Mouse (Mus musculus): ENCODE measurements around the gene Narfl. TPM values are rescaled to one million over a fixed set of nuclear protein-coding genes. Genes with fewer than 3 reads are reported as not detected.
"Not testable (repeated sequence)": the region's sequence is repeated elsewhere in the genome, so short reads cannot be mapped to it uniquely, and the experiment has no call there.

Narfl gene
- polyA plus RNA-seq, 1 experiment from 2014 or later: 33.3 TPM

DNA sequence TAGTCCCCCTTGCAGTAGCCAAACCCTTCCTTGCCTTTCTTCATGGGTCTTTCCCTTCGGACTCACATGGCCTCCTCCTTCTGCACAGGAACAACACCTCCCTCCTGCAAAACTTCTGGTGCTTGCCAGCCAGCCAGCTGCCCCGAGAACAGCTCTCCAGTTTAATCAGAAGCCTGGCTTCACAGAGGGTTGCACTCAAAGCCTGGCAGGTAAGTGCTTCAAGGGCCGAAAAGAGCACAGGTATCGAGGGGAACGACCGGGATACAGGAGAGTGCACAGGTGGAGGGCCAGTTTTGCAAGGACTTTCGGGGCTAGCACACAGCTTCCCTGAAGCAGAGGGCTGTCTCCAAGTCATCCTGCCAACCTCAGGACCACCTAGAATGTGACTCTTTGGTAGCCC is 34.7 kb upstream of the Narfl start:
- DNase-seq (no peak), ATAC-seq (ENCODE audit: low FRiP score, low TSS enrichment) (no peak)
- Histone ChIP-seq H3K36me3 (ENCODE audit: control insufficient read depth, insufficient read depth, low read length) (no peaks in the 10 kb centered on the region), H3K4me1 (ENCODE audit: control insufficient read depth, insufficient read depth, low read length) (no peaks in the 10 kb centered on the region), H3K4me3 (replicated peaks; ENCODE audit: low read depth, low read length) (no peak overlapping the region), H3K9me3 (ENCODE audit: control insufficient read depth, low read length) (no peaks in the 10 kb centered on the region), H3K9ac (replicated peaks; ENCODE audit: low read length) (no peak overlapping the region), H3K27ac (replicated peaks; ENCODE audit: low read depth, low read length) (no peak overlapping the region), H3K27me3 (ENCODE audit: control insufficient read depth, insufficient read depth, low read length) (no peaks in the 10 kb centered on the region), H3K4me2 (ENCODE audit: low read length) (no peak overlapping the region)
- 81% methylated on average over 7 of the region's 7 CpGs for WGBS

GRCm38 (mm10) chr17:25741471-25741870 is 32.1 kb upstream of the Narfl start:
- not testable (repeated sequence) for H3K4me1 ChIP-seq (ENCODE audit: control insufficient read depth, insufficient read depth, low read length); H3K27me3 ChIP-seq (ENCODE audit: control insufficient read depth, insufficient read depth, low read length); H3K4me3 ChIP-seq (replicated peaks; ENCODE audit: low read depth, low read length); H3K27ac ChIP-seq (replicated peaks; ENCODE audit: low read depth, low read length); H3K4me2 ChIP-seq (ENCODE audit: low read length); H3K9me3 ChIP-seq (ENCODE audit: control insufficient read depth, low read length); DNase-seq; ATAC-seq (ENCODE audit: low FRiP score, low TSS enrichment); H3K36me3 ChIP-seq (ENCODE audit: control insufficient read depth, insufficient read depth, low read length); H3K9ac ChIP-seq (replicated peaks; ENCODE audit: low read length)
- 67% methylated on average over 12 of the region's 12 CpGs for WGBS

DNA sequence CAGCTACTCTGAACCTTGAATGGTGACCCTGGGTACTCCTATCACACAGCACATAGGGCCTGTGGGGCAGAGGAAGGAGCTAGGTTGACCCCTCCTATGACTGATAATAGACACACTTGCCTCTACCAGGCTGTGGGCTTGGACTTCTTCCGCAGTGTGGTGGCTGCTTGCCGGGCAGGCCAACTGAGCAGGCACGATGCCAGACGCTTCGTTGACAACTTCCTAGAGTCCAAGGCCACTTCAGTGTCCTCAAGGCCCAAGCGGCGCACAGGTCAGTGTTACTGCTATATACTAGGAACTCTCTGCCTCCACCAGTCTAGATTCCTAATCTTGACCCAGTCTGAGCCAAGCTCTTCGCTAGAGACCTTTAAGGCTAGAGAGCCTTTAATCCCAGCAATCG is 29.7 kb upstream of the Narfl start:
- no peak overlapping the region for H3K9ac ChIP-seq (replicated peaks; ENCODE audit: low read length)
- WGBS: 92% methylated on average over 9 of the region's 9 CpGs
- H3K4me1 ChIP-seq (ENCODE audit: control insufficient read depth, insufficient read depth, low read length): no peaks in the 10 kb centered on the region
- H3K4me2 ChIP-seq (ENCODE audit: low read length): no peak overlapping the region
- no peaks in the 10 kb centered on the region for H3K27me3 ChIP-seq (ENCODE audit: control insufficient read depth, insufficient read depth, low read length)
- no peaks in the 10 kb centered on the region for H3K36me3 ChIP-seq (ENCODE audit: control insufficient read depth, insufficient read depth, low read length)
- H3K9me3 ChIP-seq (ENCODE audit: control insufficient read depth, low read length): no peaks in the 10 kb centered on the region
- no peak overlapping the region for H3K4me3 ChIP-seq (replicated peaks; ENCODE audit: low read depth, low read length)
- ATAC-seq (ENCODE audit: low FRiP score, low TSS enrichment) (no peak), DNase-seq (no peak)
- H3K27ac ChIP-seq (replicated peaks; ENCODE audit: low read depth, low read length): no peak overlapping the region

DNA sequence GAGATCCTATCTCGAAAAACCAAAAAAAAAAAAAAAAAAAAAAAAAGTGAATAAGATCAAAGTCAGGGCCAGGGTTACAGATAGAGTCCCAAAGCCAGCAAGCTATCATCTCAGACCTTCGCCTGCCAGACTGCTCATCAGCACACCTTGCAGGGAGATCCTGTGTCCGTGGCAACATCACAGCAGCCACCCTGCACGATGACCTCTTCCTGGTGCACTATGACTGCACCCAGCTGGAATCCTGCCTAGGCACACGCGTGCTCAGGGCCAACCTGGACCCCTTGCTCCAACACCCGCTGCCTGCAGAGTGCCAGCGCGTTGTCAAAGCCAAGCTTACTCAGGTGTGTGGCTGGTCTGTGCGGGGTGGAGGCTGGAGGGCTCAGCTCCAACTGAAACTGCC is 29.3 kb upstream of the Narfl start:
- Histone ChIP-seq H3K9me3 (ENCODE audit: control insufficient read depth, low read length) (no peaks in the 10 kb centered on the region), H3K36me3 (ENCODE audit: control insufficient read depth, insufficient read depth, low read length) (no peaks in the 10 kb centered on the region), H3K27me3 (ENCODE audit: control insufficient read depth, insufficient read depth, low read length) (no peaks in the 10 kb centered on the region), H3K4me3 (replicated peaks; ENCODE audit: low read depth, low read length) (no peak overlapping the region), H3K4me1 (ENCODE audit: control insufficient read depth, insufficient read depth, low read length) (no peaks in the 10 kb centered on the region), H3K4me2 (ENCODE audit: low read length) (no peak overlapping the region), H3K9ac (replicated peaks; ENCODE audit: low read length) (no peak overlapping the region), H3K27ac (replicated peaks; ENCODE audit: low read depth, low read length) (no peak overlapping the region)
- 78% methylated on average over 10 of the region's 10 CpGs for WGBS
- DNase-seq: no peak
- no peak for ATAC-seq (ENCODE audit: low FRiP score, low TSS enrichment)

GRCm38 (mm10) chr17:25748238-25748637 is 25.3 kb upstream of the Narfl start:
- Histone ChIP-seq H3K4me1 (ENCODE audit: control insufficient read depth, insufficient read depth, low read length) (no peaks in the 10 kb centered on the region), H3K9me3 (ENCODE audit: control insufficient read depth, low read length) (no peaks in the 10 kb centered on the region), H3K9ac (replicated peaks; ENCODE audit: low read length) (no peak overlapping the region), H3K4me2 (ENCODE audit: low read length) (no peak overlapping the region), H3K27me3 (ENCODE audit: control insufficient read depth, insufficient read depth, low read length) (no peaks in the 10 kb centered on the region), H3K36me3 (ENCODE audit: control insufficient read depth, insufficient read depth, low read length) (no peaks in the 10 kb centered on the region), H3K4me3 (replicated peaks; ENCODE audit: low read depth, low read length) (no peak overlapping the region), H3K27ac (replicated peaks; ENCODE audit: low read depth, low read length) (no peak overlapping the region)
- DNase-seq (no peak), ATAC-seq (ENCODE audit: low FRiP score, low TSS enrichment) (no peak)
- 91% methylated on average over 4 of the region's 4 CpGs for WGBS

DNA sequence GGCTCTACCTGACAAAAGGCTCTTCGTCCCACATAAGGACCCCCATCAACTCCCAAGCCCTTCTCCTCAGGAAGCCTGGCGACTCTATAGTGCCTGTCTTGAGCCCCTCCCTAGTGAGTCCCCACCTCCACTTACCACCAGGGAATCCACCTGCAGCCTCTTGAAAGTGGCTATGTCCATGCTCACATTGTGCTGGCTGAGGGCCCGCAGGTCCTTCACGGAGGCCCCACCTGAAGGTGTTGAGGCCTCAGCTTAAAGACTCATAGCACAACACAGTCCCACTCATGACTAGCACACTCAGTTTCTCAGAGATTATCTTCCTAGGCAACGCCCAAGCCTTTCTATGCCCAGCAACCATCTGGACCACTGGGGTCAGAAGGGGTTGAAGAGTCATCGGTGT is 24.3 kb upstream of the Narfl start:
- Histone ChIP-seq H3K4me3 (replicated peaks; ENCODE audit: low read depth, low read length) (no peak overlapping the region), H3K36me3 (ENCODE audit: control insufficient read depth, insufficient read depth, low read length) (no peaks in the 10 kb centered on the region), H3K4me2 (ENCODE audit: low read length) (no peak overlapping the region), H3K9ac (replicated peaks; ENCODE audit: low read length) (no peak overlapping the region), H3K27me3 (ENCODE audit: control insufficient read depth, insufficient read depth, low read length) (no peaks in the 10 kb centered on the region), H3K27ac (replicated peaks; ENCODE audit: low read depth, low read length) (no peak overlapping the region), H3K4me1 (ENCODE audit: control insufficient read depth, insufficient read depth, low read length) (no peaks in the 10 kb centered on the region), H3K9me3 (ENCODE audit: control insufficient read depth, low read length) (no peaks in the 10 kb centered on the region)
- ATAC-seq (ENCODE audit: low FRiP score, low TSS enrichment) (no peak), DNase-seq (no peak)
- WGBS: 85% methylated on average over 6 of the region's 6 CpGs

- peak; percentile 51 for DNase-seq
- Histone ChIP-seq H3K27ac (replicated peaks; ENCODE audit: low read depth, low read length) (no peak overlapping the region), H3K4me1 (ENCODE audit: control insufficient read depth, insufficient read depth, low read length) (no peaks in the 10 kb centered on the region), H3K9me3 (ENCODE audit: control insufficient read depth, low read length) (no peaks in the 10 kb centered on the region), H3K4me2 (ENCODE audit: low read length) (no peak overlapping the region), H3K27me3 (ENCODE audit: control insufficient read depth, insufficient read depth, low read length) (no peaks in the 10 kb centered on the region), H3K9ac (replicated peaks; ENCODE audit: low read length) (no peak overlapping the region), H3K36me3 (ENCODE audit: control insufficient read depth, insufficient read depth, low read length) (no peaks in the 10 kb centered on the region), H3K4me3 (replicated peaks; ENCODE audit: low read depth, low read length) (no peak overlapping the region)
- ATAC-seq (ENCODE audit: low FRiP score, low TSS enrichment): no peak
- WGBS: 61% methylated on average over 5 of the region's 5 CpGs
Observed at GRCm38 (mm10) chr17:25751446-25751845, 22.1 kb upstream of the Narfl start.

DNA sequence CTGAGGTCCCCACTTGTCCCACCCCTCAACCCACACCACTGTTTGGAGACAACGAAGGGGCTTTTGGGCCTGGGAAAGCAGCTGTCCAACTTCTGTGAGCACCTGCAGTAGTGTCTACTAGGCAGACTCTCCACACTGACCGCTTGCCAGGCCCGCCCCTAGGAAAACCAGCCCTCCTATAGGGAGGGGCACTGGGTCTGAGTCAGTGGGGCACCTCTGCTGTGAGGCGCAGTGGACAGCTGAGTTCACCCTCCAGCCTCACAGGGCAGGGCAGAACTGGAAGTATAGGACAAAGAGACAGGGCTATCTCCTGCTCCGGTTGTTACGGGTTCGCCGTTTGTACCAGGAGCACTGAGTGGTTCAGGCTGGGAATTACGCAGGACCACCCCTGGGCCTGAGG is 19.3 kb upstream of the Narfl start, which contains the start of gene Msln:
Msln (minus strand) TSS at position 138 of the 400 bp plus-strand sequence.
- no peaks in the 10 kb centered on the region for H3K36me3 ChIP-seq (ENCODE audit: control insufficient read depth, insufficient read depth, low read length)
- H3K9ac ChIP-seq (replicated peaks; ENCODE audit: low read length): no peak within 1 kb of the TSS
- no peaks in the 10 kb centered on the region for H3K9me3 ChIP-seq (ENCODE audit: control insufficient read depth, low read length)
- no peaks in the 10 kb centered on the region for H3K27me3 ChIP-seq (ENCODE audit: control insufficient read depth, insufficient read depth, low read length)
- H3K4me1 ChIP-seq (ENCODE audit: control insufficient read depth, insufficient read depth, low read length): no peaks in the 10 kb centered on the region
- WGBS: 87% methylated on average over 9 of the region's 9 CpGs
- ATAC-seq (ENCODE audit: low FRiP score, low TSS enrichment): no peak
- DNase-seq: no peak
- H3K27ac ChIP-seq (replicated peaks; ENCODE audit: low read depth, low read length): no peak within 1 kb of the TSS
- H3K4me3 ChIP-seq (replicated peaks; ENCODE audit: low read depth, low read length): no peak within 1 kb of the TSS
- H3K4me2 ChIP-seq (ENCODE audit: low read length): no peak within 1 kb of the TSS

GRCm38 (mm10) chr17:25755086-25755485 is 18.5 kb upstream of the Narfl start:
- Histone ChIP-seq H3K27me3 (ENCODE audit: control insufficient read depth, insufficient read depth, low read length) (no peaks in the 10 kb centered on the region), H3K9me3 (ENCODE audit: control insufficient read depth, low read length) (no peaks in the 10 kb centered on the region), H3K4me3 (replicated peaks; ENCODE audit: low read depth, low read length) (no peak overlapping the region), H3K4me2 (ENCODE audit: low read length) (no peak overlapping the region), H3K4me1 (ENCODE audit: control insufficient read depth, insufficient read depth, low read length) (no peaks in the 10 kb centered on the region), H3K27ac (replicated peaks; ENCODE audit: low read depth, low read length) (no peak overlapping the region), H3K9ac (replicated peaks; ENCODE audit: low read length) (no peak overlapping the region), H3K36me3 (ENCODE audit: control insufficient read depth, insufficient read depth, low read length) (no peaks in the 10 kb centered on the region)
- ATAC-seq (ENCODE audit: low FRiP score, low TSS enrichment): no peak
- no peak for DNase-seq
- WGBS: 78% methylated on average over 4 of the region's 4 CpGs

Data from midbrain, embryonic 14.5 days (tissue).